Mouse (Mus musculus) 416B (cell line): ENCODE measurements around the gene Clec16a.

Experiments used
- DNase-seq: peaks from one replicate; pipeline ENCODE4 v3.0.0; 2011; ENCODE audit warnings: low read depth

Gene Clec16a

DNA sequence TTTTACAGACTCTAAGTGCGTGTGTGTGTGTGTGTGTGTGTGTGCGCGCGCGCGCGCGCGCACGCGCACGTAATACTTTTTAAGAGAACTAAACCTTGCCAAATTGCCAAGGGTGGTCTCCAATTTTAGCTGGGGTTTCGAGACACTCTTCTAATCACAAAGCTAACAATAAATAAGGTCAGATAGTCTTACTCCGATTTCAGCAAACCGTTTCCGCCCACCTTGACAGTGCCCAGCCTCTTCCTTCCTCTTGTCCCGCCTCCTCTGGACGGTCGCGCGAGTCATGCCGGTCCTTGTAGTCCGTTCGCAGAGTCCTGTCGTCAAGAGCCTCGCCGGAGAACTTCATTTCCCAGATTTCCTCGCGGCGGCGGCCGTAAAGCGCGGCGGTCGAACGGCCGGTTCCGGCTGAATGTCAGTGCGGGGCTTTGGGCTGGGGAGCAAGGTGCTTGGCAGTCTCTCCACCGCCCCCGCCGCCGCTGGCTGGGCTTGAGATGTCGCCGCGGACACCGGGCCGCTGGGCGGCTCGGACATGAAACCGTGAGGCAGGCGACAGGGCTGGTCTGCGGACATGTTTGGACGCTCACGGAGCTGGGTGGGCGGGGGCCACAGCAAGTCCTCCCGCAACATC lies at the start of gene Clec16a:
Clec16a (plus strand) TSS at position 345 of the 628 bp plus-strand sequence.
- DNase-seq = peak; percentile 97

DNA sequence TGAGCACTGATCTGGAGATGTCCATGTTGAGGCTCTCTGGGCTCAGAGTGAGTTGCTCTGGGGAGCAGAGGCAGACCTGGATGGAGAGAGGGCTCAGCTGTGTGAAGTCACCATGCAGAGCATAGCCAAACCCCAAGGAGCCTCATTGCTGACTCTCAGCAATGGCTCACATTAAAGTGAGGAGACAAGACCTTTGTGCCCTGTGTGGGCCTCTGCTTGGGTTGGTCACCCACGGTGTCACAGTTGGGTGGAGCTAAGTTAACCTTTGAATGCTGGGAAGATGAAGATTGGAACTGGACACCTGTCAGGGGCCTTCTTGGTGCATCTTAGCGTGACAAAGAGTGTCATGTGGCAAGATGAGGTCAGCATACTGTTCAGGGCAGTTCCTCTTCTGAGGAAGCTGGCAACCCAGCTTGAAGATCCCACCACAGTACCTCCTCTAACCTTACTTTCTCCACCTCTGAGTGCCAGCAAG lies 49.3 kb upstream of the Clec16a start:
- no peak for DNase-seq

DNA sequence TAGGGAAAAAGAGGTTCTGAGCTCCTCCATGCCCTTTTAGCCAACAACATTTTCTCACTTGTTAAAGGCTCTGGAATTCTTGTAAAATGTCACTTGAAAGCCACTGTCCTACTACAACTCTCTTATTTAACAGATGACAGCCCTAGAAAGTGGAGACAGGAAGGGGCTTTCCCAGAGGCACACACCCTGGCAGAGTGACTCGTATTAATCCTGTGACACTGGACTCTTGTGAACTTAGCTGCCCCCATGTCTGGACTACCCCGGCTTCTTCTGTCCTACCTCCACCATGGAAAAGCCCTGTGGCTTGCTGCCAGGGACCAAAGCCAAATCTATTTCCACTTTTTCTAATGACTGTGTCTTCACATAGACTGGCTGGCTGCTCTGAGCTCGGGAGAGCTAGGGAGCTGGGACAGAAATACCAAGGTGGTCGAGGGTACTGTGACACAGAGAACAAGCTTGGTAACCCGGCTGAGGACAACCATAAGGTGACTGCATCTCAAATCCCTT lies 47.0 kb upstream of the Clec16a start:
- no peak for DNase-seq

DNA sequence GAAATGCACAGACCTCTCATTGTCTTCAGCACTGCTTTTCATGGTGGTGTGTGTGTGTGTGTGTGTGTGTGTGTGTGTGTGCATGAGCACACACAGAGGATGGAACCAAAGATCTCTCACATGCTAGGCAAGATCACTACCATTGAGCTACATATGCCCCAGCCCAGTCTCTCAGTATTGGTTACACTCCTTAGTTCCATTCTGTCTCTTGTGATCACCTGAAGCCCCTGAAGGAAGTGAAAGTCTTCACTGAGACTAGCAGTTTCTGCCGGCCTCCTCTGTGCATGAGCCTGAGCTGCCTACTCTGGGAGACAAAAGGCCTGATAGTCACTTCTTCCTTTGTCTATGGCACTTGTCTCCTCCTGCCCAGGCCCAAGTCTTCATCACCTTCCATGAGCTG lies 46.0 kb upstream of the Clec16a start:
- DNase-seq = no peak

DNA sequence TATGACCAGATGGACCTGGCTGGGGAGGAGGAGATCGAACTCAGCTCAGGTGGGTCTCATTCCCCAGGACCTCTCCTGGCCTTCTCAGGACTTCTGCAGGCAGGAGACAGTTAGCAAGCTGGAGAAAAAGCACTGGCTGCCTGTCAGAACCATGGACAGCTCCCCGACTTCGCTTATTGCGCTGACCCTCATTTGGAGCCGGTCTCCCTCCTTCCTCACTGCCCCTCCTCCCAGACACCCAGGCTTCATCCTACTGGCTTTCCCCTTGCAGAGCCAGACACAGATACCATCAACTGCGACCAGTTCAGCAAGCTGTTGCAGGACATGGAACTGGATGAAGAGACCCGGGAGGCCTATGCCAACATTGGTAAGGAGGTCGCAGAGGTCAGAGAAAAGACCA lies 43.3 kb upstream of the Clec16a start:
- DNase-seq = peak; percentile 31

DNA sequence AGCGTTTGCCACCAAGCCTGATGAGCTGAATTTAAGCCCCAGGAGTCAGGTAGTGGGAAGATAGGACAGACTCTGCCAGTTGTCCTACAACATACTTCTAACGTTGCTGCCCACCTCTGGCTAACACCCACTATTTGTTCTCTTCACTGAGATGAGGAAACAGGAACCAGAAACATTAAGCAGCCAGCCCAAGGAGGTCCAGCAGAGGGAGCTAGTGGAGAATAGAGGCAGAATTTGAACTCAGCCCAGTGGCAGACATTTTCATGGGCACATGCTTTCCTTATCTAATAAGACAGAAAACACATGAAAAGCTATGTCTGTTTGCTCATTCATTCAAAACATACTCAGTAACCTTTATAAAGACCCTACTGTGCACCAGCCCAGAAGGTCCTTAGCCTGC lies 42.1 kb upstream of the Clec16a start:
- no peak for DNase-seq

DNA sequence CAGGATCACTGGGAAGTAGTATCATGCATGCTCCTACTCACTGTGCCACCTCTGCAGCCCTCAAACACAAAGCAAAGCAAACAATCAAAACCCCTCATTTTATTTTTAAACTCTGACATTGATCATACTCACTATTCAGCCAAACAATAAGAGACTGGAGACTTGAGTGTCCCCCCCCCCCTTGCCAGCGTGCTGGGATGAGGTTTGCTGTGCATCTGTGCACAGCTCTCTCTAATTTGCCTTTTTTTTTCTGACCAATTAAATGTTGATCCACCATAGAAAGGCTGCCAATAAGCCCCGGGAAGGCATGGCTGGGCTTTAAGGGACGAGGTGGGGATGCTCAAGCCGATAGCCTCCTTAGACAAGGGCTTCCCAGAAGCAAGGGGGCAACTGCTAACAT lies 37.7 kb upstream of the Clec16a start:
- no peak for DNase-seq

DNA sequence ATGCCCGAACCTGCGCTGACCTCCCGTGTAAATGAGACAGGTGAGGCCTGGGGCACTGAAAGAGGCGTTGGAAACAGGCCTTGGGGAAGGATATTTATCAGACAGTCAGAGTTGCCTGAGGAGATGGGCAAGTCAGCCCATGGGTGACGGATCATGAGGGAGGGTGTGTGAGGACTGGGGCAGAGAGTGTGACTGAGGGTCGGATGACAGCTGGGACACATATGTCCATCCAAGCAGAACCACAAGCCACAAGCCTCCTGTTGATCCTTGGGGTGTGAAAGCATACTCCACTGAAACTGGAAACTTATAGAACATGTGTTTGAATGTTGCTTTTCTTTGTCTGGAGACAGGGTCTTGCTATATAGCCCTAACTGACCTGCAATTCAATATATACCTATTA lies 36.4 kb upstream of the Clec16a start:
- no peak for DNase-seq

DNA sequence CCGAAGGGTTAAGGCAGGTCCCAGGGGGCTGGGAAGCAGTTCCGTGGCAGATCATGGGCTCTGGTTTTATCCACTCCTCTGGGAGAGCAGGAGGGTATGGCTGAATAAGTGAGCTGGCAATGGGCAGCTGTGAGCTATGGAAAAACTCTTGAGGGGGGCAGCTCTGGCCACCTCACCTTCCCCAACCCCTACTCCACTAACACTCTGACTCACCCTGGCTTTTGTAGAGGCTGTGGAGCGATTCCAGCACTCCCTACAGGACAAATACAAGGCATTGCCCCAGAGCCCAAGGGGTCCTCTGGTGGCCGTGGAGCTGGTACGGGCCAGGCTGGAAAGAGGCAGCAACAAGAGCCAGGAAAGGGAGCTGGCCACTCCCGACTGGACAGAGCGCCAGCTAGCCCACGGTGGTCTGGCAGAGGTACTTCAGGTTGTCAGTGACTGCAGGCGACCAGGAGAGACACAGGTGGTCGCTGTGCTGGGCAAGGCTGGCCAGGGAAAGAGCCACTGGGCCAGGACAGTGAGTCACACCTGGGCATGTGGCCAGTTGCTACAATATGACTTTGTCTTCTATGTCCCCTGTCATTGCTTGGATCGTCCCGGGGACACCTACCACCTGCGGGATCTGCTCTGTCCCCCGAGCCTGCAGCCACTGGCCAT lies 34.5 kb upstream of the Clec16a start:
- no peak for DNase-seq

DNA sequence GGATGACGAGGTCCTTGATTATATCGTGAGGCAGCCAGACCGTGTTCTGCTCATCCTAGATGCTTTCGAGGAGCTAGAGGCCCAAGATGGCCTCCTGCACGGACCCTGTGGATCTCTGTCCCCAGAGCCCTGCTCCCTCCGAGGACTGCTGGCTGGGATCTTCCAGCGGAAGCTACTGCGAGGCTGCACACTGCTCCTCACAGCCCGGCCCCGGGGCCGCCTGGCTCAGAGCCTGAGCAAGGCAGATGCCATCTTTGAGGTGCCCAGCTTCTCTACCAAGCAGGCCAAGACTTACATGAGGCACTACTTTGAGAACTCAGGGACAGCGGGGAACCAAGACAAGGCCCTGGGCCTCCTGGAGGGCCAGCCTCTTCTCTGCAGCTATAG lies 34.0 kb upstream of the Clec16a start:
- no peak for DNase-seq

DNA sequence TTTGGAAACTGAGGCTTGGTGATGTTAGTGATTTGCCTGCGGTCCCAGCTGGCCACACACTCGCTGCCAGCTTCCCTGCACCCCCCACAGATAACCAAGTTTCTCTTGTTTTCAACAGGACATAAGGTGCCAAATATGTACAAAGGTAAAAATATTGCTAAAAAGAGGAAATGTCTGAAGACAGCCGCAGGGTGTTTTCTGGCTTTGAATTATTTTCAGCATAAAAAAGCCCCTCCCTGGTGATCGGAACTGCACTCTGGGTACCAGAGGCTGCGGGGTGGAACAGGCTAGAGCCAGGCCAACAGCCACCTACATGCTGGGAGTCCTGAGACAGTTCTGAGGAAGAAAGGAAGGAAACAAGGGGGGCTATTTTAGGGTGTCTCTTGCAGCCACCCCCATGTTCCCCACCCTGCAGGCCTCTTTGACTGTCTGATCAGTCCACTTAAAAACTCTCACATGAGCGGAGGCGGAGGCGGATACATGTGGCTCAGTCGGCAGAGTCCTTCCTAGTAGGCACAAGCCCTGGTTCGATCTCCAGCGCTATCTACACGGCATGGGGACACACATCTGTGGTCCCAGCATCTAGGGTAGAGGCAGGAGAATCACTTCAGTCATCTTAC lies 29.1 kb upstream of the Clec16a start:
- DNase-seq = no peak

DNA sequence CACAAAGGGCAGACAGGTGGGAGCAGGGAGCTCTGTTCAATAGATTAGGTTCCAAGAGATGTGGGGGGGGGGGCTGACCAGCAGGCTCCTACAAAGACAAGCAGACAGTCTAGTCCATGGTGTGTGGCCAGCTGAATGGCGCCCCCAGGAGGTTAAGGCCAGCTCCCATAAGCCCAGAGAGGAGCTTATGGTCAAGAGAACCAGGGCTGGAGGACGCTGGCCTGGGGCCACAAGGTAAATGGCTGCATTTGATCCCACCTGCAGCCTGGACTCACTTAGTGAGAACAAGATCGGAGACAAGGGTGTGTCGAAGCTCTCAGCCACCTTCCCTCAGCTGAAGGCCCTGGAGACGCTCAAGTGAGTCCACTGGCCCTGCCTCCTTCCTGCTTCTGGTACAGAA lies 27.1 kb upstream of the Clec16a start:
- no peak for DNase-seq

DNA sequence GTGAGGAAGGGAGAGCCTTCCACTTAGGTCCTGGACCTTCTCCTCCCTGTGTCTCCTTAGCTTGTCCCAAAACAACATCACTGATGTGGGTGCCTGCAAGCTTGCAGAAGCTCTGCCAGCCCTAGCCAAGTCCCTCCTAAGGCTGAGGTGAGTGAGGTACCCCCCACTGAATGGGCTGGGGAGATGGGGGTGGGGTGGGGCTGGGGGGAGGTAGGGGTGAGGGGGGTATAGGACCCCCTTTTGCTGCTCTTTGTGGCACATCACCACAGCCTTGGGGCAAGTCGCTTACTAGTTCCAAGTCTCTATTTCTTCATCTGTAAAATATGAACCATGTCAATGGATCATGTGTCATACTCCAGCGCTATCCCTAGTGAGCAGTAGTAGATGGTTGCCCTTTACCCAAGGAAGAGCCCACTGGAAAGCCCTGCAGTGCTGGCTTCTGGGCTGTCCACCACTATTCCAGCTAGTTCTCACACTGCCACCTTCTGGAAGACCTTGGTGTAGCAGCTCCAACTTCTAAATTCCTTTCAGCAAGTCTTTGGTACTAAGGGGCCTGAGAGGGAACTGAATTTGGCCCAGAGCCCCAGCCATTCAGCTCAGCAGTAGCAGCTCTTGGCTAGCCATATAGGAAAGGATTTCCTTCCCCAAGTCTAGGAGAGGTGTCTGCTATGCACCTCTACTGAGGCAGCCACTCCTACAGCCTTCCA lies 24.1 kb upstream of the Clec16a start:
- peak; percentile 84 for DNase-seq

DNA sequence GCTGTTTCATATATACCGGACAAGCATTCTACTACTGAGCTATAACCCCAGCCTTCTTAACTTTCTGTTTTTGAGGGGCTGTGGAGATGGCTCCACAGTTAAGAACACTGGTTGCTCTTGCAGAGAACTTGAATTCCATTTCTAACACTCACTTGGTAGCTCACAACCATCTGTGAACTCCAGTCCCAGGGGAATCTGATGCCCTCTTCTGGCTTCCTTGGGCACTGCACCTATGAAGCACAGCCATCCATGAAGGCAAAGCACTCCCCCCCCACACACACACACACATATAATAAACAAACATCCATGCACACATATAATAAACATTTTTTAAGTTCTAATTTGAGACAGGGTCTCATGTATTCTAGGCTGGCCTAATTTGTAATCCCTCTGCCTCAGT lies 22.3 kb upstream of the Clec16a start:
- DNase-seq = peak; percentile 77

DNA sequence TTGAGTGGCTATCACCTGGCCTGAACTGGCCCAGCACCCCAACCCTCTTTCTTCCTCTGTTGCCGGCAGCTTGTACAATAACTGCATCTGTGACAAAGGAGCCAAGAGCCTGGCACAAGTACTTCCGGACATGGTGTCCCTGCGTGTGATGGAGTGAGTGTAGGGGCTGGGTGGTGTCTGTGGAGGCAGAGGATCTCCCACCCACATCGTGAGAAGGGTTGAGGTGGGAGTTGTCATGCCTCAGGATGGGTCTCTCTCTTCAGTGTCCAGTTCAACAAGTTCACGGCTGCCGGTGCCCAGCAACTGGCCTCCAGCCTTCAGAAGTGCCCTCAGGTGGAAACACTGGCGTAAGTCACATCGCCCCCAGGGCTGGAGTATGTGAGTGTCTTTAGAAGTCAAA lies 21.5 kb upstream of the Clec16a start:
- no peak for DNase-seq

DNA sequence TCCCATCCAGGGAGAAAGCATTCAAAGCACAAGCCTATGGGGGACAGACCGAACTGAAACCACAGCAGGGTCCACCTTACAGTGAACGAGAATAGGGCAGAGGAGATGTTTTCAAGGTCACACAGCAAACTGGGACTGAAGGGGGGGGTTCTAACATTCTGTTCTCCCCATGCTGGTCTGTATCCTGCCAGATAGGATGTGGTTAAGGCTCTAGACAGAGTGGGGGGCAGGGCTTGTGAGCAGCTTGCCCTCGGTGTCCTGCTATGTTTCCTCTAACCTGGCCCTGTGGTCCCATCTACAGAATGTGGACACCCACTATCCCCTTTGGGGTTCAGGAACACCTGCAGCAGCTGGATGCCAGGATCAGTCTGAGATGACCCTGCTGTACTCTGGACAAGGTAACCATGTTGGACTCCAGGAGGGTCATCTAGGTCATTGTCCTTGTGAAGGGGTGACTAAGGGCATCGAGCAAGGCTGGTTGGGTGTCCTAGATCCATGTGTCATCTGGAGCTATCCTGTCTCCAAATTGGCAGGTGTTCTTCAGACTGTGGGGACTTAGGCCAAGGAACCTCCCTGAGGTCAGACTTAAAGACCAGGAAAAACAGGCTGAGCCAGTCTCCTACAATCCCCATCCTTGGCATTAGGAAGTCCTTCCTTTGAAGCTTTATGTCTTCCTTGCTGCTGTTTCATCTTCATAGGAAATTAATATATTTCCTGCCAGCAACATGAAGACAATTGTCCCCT lies 20.1 kb upstream of the Clec16a start:
- DNase-seq = peak; percentile 88

DNA sequence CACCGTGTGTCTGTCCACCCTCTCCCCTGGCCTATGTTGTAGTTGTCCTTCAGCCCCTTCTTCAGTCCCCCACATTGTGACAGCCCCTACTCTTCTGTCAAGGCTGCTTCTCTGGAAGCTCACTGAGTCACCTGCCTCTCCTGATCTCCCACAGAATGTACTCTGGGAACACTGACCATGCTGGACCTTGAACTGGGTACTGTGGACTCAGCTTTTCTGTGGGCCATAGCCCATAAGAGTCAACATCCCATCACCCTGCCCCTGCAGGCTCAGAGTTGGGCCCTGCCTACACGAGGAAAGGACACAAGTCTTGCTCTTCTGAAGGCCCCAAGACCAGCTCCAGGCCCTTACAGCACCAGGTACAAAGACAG lies 19.5 kb upstream of the Clec16a start:
- no peak for DNase-seq

DNA sequence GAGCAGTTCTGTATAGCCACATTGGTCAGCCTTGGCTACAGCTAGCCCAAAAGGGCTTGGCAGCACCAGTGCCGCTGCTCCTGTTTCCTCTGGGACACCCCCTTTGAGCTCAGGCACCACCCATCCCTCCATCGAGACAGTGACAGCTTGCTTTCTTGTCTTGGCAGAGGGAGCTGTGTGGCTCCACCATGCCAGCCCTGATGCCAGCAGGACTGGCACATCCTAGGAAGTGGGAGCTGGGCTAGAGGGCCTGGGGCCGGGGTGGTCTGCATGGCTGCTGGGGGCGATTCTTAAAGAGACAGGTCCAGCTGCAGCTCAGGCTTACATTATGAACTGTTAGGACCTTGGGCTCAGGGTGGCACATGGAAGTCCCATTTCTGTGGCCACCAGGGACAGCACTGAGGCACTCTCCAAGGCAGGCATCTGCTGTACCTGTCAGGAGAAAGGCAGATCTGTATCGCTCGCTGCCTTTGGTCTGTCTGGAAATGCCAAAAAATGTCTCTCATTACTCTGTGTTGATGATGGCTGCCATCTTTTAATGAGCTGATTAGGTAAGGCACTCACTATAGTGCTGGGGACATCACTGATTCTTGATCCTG lies 18.0 kb upstream of the Clec16a start:
- no peak for DNase-seq

DNA sequence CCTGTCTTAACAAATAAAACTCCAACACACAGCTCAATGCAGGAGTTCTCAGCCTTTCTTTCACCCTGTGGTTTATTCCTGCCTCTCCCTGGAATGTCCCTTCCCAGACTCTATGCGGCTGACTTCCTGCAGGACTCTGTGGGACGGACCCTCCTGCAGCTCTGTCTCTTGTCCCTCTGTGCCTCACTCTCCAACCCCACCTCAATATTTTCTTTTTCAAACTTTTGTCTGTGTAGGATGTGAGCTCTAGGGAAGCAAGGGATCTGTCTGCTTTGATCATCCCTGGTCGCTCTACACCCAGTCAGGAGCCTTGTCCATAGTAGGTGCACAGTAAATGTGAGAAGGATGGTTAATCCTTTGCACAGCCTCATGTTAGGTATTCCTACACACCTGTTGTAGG lies 16.8 kb upstream of the Clec16a start:
- DNase-seq = no peak

DNA sequence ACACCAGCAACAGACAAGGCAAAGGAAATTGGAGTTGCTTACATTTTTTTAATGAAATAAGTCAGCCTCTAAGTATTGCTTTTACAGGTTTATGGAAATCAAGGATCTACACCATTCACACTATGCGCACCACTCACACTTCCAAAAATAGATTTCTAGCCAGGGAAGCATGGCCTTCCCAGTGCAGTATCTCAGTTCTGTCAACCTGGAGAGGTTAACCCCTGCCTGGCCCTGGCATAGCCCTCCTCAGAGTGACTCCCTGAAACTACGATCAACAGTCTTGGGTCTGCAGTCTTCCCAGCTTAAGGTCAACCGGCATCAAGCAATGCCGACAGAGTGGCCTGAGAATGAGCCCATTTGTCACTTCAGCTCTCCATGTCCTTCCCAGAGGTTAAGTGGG lies 15.0 kb upstream of the Clec16a start:
- DNase-seq = no peak

DNA sequence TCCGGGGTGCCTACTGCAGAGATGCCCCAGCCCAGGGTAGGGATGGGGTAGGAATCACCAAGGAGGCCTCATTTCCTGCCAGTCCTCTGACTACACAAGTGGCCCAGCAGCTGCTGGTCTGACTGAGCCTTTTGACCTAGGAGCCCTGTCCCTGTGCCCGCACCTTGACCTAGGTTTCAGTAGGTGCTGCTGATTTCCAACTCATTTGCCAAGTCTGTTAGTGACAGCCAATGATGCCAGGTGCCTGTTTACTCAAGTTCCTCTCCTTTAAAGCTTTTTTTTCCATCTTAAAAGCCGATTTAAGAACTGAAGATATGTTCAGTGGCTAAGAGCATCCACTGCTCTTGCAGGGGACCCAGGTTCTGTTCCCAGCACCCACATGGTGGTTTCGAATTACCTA lies 11.4 kb upstream of the Clec16a start:
- DNase-seq = no peak

DNA sequence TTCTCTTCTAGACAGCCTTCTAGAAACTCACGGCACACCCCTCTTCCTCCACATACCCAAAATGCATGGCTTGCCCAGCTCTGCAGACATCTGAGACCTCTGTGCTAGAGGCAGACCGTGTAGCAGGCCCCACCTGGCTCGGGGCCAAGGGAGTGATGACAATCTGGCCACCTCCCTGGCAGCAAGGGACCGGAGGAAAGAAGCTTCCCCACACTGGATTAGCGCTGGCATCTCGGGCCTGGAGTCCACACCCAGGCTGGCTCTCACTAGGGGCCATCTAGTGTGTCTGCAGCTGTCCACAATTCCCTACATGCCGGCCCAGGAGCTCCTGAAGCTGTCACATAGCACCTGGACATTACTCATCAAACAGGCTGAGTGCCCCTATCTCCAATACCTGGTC lies 10.6 kb upstream of the Clec16a start:
- no peak for DNase-seq
